Mouse (Mus musculus): Measurements from ENCODE around the gene Grik1.

Grik1 gene

DNA sequence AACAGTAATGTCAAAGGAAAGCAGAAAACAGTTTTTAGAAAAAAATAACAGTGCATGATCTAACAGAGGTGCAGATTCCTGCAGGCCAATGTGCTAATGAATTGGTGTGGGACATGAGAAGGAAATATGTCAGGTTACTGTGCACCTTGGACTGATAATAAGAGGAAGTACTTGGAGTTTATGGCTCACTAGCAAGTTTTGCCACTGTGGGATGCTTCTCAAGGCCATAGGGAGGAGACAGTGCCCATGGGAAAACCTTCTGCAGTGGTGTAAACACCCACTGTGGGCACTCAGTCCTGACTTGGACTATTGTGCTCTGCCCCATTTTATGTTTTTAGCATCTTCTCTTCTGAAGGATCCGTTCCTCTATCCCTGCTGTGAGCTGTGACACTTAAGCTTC, 428.3 kb downstream of the Grik1 start:
- DNase-seq (ENCODE audit: low spot score): no peak

DNA sequence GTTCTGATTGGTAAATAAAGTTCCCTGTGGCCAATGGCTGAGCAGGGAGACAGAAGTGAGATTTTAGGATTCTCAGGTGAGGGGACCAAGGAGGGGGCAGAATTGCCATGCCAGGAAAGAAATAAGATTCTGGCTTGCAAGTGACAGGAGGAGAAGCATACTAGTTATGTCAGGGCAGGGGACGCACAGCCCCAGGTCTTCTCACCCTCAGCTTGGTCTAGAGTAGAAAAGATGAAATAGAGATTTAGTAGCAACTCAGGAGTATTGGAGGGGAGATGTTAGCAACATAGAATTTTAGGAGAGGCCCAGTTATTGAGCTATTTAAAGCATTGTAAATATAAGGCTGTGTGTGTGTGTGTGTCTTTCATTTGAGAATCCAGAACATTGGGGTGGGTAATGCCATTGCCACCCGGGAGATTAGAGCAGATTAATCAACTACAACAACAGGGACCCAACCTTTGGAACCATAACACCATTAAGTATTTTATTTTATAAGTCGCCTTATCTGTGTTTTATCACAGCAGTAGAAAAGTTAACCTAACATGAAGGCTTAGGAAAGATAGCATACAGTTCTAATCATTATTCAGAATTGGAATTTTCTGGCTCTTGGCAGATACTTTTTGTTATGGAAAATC, 436.5 kb downstream of the Grik1 start:
- no peak for DNase-seq (ENCODE audit: low spot score)

DNA sequence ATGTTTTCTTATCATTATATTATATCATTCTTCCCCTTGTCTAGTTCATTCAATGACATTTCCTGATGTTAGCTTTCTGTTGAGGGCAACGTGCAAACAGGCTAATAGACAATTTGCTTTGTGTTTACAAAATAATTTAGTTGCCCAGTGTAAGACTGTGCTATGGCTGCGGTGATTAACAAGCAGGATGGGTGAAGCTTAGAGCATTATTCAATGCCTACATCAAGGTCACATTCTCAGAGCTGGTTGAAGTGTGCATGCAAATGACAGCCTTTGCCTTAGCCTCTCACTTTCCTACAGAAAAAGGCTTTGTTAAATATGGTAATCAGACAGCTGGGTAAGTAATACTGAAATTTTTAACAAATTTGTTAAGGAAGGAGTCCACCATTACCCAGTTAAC, 438.5 kb downstream of the Grik1 start:
- no peak for DNase-seq (ENCODE audit: low spot score)

DNA sequence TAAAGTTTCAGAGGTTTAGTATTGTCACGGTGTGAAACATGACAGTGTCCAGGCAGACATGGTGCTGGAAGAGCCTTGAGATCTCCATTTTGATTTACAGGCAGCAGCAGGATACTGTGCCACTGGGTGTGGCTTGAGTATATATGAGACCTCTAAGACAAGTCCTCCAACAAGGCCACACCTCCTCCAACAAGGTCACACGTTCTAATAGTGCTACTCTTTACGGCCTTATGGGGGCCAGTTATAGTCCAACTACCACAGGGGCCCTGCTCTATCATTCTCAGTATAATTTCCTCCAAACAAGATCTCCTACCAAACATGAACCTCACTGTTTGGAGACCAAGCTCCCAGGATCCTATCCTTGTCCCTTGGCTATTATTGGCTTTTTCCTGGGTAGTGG, 441.3 kb downstream of the Grik1 start:
- no peak for DNase-seq (ENCODE audit: low spot score)
